Mouse (Mus musculus) adrenal gland, adult 18-20 months (tissue): ENCODE results near the gene Etl4. TPM values are rescaled to one million over a fixed set of nuclear protein-coding genes. Genes with fewer than 3 reads are reported as not detected.
"Not testable (repeated sequence)": the region's sequence is repeated elsewhere in the genome, so short reads cannot be mapped to it uniquely, and the experiment has no call there.

Experiments
- DNase-seq, 2 experiments: peaks; one replicate each; pipeline ENCODE4 v3.0.0; 2021 to 2022; ENCODE audit warnings: low spot score in 2 of 2
- total RNA-seq, 2 experiments: library from RNA; stranded (reverse); gene quantifications; 1 replicate in 1 of 2; 2 replicates in 1 of 2; pipeline ENCODE4 v1.2.3; 2021

Etl4 gene
- total RNA-seq, 2 experiments from 2014 or later, result 19.7 to 21.2 TPM

- DNase-seq, result no peak
These were observed 235.8 kb downstream of the Etl4 start for GRCm38 (mm10) chr2:20145368-20145767.

DNA sequence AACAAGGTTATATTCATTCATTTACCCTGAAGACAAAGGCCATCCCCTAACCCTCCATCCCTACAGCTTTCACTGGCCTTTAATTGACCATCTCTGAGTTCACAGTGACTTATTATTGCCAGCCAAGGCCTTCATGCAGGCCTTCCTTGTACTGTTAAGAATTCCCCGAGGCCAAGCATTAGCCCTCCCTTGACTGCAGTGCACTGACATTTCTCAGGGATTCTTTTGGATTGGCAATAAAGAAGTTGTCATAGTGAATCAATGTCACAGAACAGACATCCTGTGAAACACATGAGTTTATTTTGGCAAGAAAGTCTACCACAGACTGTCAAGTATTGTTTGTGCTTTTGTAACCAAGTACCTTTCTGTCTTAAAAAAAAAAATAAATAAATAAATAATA is 257.5 kb downstream of the Etl4 start:
- DNase-seq, result no peak

DNA sequence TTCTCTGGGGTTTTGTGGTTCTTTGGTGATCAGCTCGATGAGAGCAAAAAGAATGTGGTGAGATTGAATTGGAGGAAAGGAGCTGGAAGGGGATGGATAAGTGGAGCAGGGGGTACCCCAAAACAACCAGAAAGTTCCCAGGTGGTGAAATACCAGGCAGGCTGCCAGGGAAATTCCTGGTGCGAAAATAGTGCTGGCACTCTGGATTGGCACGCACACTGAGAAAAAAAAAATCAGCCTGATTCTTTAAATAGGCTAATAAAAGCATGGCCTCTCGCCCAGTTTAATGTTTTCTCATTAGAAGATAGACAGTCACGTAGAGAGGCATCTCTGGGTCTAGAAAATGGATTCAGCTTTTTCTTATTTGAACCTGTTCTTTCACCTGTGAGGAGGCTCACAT is 258.0 kb downstream of the Etl4 start:
- DNase-seq, result no peak

DNA sequence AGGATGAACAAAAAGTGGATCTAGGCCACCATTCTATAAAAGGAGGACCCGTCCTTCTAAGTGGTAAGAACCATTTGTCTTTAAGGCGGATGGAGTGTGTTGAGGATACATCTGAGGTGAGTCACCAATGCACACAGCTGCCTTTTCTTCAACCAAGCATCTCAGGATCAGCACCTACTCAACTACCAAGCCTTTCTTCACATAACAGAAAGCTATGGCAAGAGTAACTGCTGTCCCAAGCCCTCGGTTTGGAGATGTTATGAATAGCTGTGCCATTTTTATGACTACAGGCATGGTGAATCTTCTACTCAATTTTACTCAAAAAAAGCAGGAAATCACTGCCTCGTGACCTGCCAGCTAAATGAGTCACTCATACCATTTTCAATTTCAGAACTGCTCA is 258.6 kb downstream of the Etl4 start:
- DNase-seq, result no peak

GRCm38 (mm10) chr2:20176456-20177184 is 267.0 kb downstream of the Etl4 start:
- not testable (repeated sequence) for DNase-seq

DNA sequence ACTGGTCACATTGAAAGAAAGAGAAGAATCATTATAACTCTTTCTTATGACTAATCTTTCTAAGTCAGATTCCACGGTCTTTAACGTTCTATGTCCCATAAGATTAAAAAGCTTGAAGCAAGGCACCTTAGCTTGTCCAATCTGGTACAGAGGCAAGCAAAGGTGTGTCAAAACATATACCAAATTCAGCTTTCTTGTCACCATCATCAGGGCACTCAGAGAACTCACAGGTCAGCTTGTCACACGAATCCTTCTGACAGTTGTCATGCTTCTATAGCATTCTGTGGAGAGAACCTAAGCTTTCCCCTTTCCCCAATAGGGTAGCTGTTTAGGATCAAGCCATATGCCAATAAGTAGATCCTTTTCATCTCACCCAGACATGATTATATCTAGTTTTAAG is 267.7 kb downstream of the Etl4 start:
- DNase-seq, result not testable (repeated sequence)

- DNase-seq, result not testable (repeated sequence)
These were observed 271.0 kb downstream of the Etl4 start for GRCm38 (mm10) chr2:20180561-20180960.

- DNase-seq, result not testable (repeated sequence)
These were observed 277.6 kb downstream of the Etl4 start for GRCm38 (mm10) chr2:20187223-20187622.

DNA sequence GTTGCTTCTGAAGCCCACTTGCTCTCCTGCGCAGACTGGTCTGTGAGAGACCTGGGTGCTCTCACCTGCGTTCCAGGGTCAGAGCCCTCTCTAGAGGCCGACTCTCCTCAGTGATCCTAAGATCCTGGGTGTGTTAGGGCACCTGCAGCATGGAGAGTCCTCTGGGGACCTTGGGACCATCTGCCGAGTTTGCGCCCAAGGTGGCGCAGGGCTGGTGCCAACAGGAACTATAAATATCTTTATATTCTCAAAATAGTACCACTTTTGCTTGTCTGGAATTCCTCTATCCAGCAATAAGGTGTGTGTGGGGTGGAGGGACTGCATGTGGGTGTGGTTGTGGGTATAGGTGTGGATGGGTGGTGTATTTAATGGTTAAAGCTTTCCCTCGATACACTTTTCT is 293.4 kb downstream of the Etl4 start:
- no peak for DNase-seq

- DNase-seq, result no peak
These were observed 297.1 kb downstream of the Etl4 start for GRCm38 (mm10) chr2:20206647-20207046.

DNA sequence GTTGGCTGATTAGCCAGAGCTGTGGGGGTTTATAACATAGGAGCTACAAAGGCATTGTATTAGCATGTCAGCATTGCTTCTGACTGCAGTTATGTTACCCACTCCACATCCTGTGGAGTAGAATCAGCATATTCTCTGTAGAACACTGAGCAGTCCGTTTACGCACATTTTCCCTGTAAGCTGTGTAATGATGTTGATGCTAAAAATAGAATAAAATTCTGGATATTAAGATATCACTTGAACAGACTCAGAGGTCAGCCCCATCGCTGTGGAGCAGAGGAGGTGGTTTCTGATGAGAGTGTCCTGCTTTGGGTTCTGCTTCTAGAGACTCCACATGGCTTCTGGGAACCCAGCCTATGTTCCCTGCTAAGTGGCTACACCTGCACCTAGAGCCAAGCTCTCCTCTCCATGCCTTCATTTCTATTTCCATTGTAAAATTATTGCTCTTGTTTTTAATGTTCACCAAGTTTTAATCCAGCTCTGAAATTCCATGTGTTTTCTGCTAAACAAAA is 299.2 kb downstream of the Etl4 start:
- DNase-seq, result no peak

GRCm38 (mm10) chr2:20209359-20209758 is 299.8 kb downstream of the Etl4 start:
- no peak for DNase-seq

DNA sequence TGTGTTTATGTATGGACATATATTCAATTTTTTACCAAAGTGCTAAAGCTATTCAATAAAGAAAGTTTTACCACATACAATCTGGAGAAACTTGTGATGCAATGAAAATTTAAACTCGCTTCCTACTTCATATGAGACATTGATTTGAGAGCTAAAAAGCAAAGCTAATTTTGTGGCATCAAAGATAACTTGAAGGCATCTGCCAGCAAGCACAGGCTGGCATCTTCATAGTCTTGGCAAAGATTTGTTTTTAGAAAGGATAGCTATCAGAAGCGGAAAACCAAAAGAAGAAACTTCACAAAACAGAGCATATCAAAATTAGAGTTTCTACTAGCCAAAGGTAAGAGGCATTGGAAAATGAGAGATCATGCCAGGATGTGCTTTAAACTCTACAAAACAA is 306.7 kb downstream of the Etl4 start:
- no peak for DNase-seq

- no peak for DNase-seq
These were observed 307.3 kb downstream of the Etl4 start for GRCm38 (mm10) chr2:20216686-20217437.

- DNase-seq, result no peak
These were observed 321.8 kb downstream of the Etl4 start for GRCm38 (mm10) chr2:20231371-20231770.

GRCm38 (mm10) chr2:20248043-20248664 is 338.6 kb downstream of the Etl4 start:
- DNase-seq, result no peak

GRCm38 (mm10) chr2:20249403-20249802 is 339.8 kb downstream of the Etl4 start:
- no peak for DNase-seq

DNA sequence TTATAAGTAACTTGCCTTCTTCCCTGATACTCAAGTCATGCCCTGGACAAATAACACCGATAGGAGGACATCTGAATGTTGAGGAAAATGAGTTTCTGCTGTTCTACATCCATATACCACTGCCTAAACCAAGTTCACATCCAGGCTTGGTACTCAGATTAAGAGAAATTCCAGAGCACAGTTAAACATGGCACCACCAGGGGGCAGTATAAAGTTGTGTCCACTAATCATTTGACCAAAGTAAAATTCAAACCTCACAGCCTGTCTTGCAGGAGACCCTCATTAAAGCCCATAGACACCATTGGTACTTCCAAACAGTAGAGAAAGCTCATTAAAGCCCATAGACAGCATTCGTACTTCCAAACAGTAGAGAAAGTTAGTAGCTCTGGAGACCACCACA is 366.5 kb downstream of the Etl4 start:
- DNase-seq, result peak; percentile 50 to 51

GRCm38 (mm10) chr2:20281903-20282302 is 372.3 kb downstream of the Etl4 start:
- no peak for DNase-seq

- DNase-seq, result no peak
These were observed 374.8 kb downstream of the Etl4 start for GRCm38 (mm10) chr2:20284425-20284824.

- no peak for DNase-seq
These were observed 381.6 kb downstream of the Etl4 start for GRCm38 (mm10) chr2:20290982-20291740.
